Mouse (Mus musculus): ENCODE results near the gene Tnfrsf4. TPM values are rescaled to one million over a fixed set of nuclear protein-coding genes. Genes with fewer than 3 reads are reported as not detected.
A peak's percentile ranks its signal among the peaks of the same experiment; 100 is the strongest.

Tnfrsf4 gene
- polyA plus RNA-seq, 1 experiment from 2014 or later, result 0.79 TPM

GRCm38 (mm10) chr4:156021942-156022419 is 8.3 kb downstream of the Tnfrsf4 start:
- no peak for ATAC-seq (ENCODE audit: low FRiP score)
- H3K9ac ChIP-seq, result no peak overlapping the region
- no peak overlapping the region for H3K4me3 ChIP-seq (replicated peaks; ENCODE audit: low read length)
- WGBS, result 84% methylated on average over 9 of the region's 9 CpGs
- no peak for DNase-seq (ENCODE audit: low spot score)
- no peaks in the 10 kb centered on the region for H3K27me3 ChIP-seq (ENCODE audit: control insufficient read depth, insufficient read depth, low read length)
- no peaks in the 10 kb centered on the region for H3K9me3 ChIP-seq (ENCODE audit: control insufficient read depth, low read length)
- no peak overlapping the region for H3K4me2 ChIP-seq (replicated peaks)
- no peak overlapping the region for H3K27ac ChIP-seq
- H3K4me1 ChIP-seq (replicated peaks; ENCODE audit: control insufficient read depth, insufficient read depth, low read length), result no peaks in the 10 kb centered on the region
- H3K36me3 ChIP-seq (replicated peaks; ENCODE audit: control insufficient read depth, insufficient read depth), result peaks cover 3% of the 10 kb centered on the region; the same call in 1 of the 2 replicates

- Histone ChIP-seq H3K27me3 (ENCODE audit: control insufficient read depth, insufficient read depth, low read length) (no peaks in the 10 kb centered on the region), H3K4me3 (replicated peaks; ENCODE audit: low read length) (no peak overlapping the region), H3K36me3 (replicated peaks; ENCODE audit: control insufficient read depth, insufficient read depth) (peaks cover 16% of the 10 kb centered on the region), H3K9me3 (ENCODE audit: control insufficient read depth, low read length) (no peaks in the 10 kb centered on the region), H3K27ac (no peak overlapping the region), H3K4me2 (replicated peaks) (no peak overlapping the region), H3K9ac (no peak overlapping the region), H3K4me1 (replicated peaks; ENCODE audit: control insufficient read depth, insufficient read depth, low read length) (no peaks in the 10 kb centered on the region)
- DNase-seq (ENCODE audit: low spot score) (no peak), ATAC-seq (ENCODE audit: low FRiP score) (no peak)
- 88% methylated on average over 9 of the region's 9 CpGs for WGBS
These were observed 9.9 kb downstream of the Tnfrsf4 start for GRCm38 (mm10) chr4:156023520-156023919.

- no peak for DNase-seq (ENCODE audit: low spot score)
- no peak for ATAC-seq (ENCODE audit: low FRiP score)
- H3K9ac ChIP-seq, result no peak overlapping the region
- peaks cover 19% of the 10 kb centered on the region for H3K36me3 ChIP-seq (replicated peaks; ENCODE audit: control insufficient read depth, insufficient read depth)
- 96% methylated on average over 7 of the region's 7 CpGs for WGBS
- H3K4me1 ChIP-seq (replicated peaks; ENCODE audit: control insufficient read depth, insufficient read depth, low read length), result no peaks in the 10 kb centered on the region
- H3K27me3 ChIP-seq (ENCODE audit: control insufficient read depth, insufficient read depth, low read length), result no peaks in the 10 kb centered on the region
- H3K27ac ChIP-seq, result no peak overlapping the region
- H3K9me3 ChIP-seq (ENCODE audit: control insufficient read depth, low read length), result no peaks in the 10 kb centered on the region
- no peak overlapping the region for H3K4me2 ChIP-seq (replicated peaks)
- H3K4me3 ChIP-seq (replicated peaks; ENCODE audit: low read length), result no peak overlapping the region
These were observed 10.5 kb downstream of the Tnfrsf4 start for GRCm38 (mm10) chr4:156024184-156024583.

DNA sequence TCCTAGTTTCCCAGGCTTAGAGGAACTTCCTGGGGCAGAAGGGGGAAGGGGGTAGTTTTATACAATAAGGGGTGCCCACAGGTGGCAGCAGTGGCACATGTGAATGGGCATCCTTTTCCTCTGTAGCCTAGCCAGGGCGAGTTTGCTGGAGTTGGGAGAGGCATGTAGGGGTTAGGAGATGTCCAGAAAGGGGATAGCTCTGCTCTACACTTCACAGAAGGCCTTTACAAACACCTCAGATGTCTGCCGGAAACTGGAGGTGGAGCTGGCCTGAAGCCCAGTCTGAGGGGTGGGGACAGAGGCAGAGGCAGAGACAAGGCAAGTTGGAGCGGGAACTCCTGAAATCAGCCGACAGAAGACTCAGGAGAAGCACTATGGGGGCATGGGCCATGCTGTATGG is 12.4 kb downstream of the Tnfrsf4 start, which contains the start of gene Tnfrsf18:
Gene Tnfrsf18 (plus strand): TSS at position 152 of the 400 bp plus-strand sequence.
- ATAC-seq (ENCODE audit: low FRiP score), result no peak
- WGBS, result 72% methylated on average over 4 of the region's 4 CpGs
- peaks cover 10% of the 10 kb centered on the region for H3K4me1 ChIP-seq (replicated peaks; ENCODE audit: control insufficient read depth, insufficient read depth, low read length)
- H3K9me3 ChIP-seq (ENCODE audit: control insufficient read depth, low read length), result no peaks in the 10 kb centered on the region
- H3K9ac ChIP-seq, result no peak within 1 kb of the TSS
- H3K27me3 ChIP-seq (ENCODE audit: control insufficient read depth, insufficient read depth, low read length), result no peaks in the 10 kb centered on the region
- no peak within 1 kb of the TSS for H3K4me3 ChIP-seq (replicated peaks; ENCODE audit: low read length)
- no peak within 1 kb of the TSS for H3K4me2 ChIP-seq (replicated peaks)
- no peak for DNase-seq (ENCODE audit: low spot score)
- no peak within 1 kb of the TSS for H3K27ac ChIP-seq
- peaks cover 17% of the 10 kb centered on the region for H3K36me3 ChIP-seq (replicated peaks; ENCODE audit: control insufficient read depth, insufficient read depth)

DNA sequence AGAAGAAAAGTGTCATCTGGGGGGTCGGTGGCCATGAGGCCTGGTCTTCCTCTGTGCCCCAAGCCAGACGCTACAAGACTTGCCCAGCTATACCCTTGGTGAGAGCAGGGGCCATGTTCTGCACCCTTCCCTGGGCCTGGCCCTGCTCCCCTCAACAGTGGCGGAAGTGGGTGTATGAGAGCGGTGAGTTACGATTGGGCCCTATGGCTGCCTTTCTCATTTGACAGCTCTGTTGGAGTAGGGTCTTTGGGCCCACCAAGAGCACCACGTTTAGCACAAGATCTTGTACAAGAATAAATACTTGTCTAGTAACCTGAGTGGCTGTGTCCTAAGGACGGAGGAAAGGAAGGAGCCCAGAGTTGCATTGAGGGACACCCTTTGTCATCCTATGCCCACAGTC is 14.9 kb downstream of the Tnfrsf4 start:
- no peaks in the 10 kb centered on the region for H3K9me3 ChIP-seq (ENCODE audit: control insufficient read depth, low read length)
- 92% methylated on average over 7 of the region's 7 CpGs for WGBS
- peaks cover 22% of the 10 kb centered on the region for H3K4me1 ChIP-seq (replicated peaks; ENCODE audit: control insufficient read depth, insufficient read depth, low read length)
- H3K36me3 ChIP-seq (replicated peaks; ENCODE audit: control insufficient read depth, insufficient read depth), result peaks cover 17% of the 10 kb centered on the region; the same call in 1 of the 2 replicates
- H3K9ac ChIP-seq, result no peak overlapping the region
- no peak for ATAC-seq (ENCODE audit: low FRiP score)
- H3K4me3 ChIP-seq (replicated peaks; ENCODE audit: low read length), result no peak overlapping the region
- no peak overlapping the region for H3K27ac ChIP-seq
- no peak overlapping the region for H3K4me2 ChIP-seq (replicated peaks)
- DNase-seq (ENCODE audit: low spot score), result no peak
- H3K27me3 ChIP-seq (ENCODE audit: control insufficient read depth, insufficient read depth, low read length), result no peaks in the 10 kb centered on the region

GRCm38 (mm10) chr4:156030651-156031118 is 17.0 kb downstream of the Tnfrsf4 start:
- DNase-seq (ENCODE audit: low spot score) (no peak), ATAC-seq (ENCODE audit: low FRiP score) (no peak)
- Histone ChIP-seq H3K36me3 (replicated peaks; ENCODE audit: control insufficient read depth, insufficient read depth) (peaks cover 17% of the 10 kb centered on the region; the same call in 1 of the 2 replicates), H3K4me2 (replicated peaks) (peak overlapping the region; percentile 78), H3K4me1 (replicated peaks; ENCODE audit: control insufficient read depth, insufficient read depth, low read length) (peaks cover 22% of the 10 kb centered on the region), H3K9ac (peak overlapping the region; percentile 60), H3K4me3 (replicated peaks; ENCODE audit: low read length) (peak overlapping the region; percentile 45), H3K27me3 (ENCODE audit: control insufficient read depth, insufficient read depth, low read length) (peaks cover 17% of the 10 kb centered on the region), H3K9me3 (ENCODE audit: control insufficient read depth, low read length) (no peaks in the 10 kb centered on the region), H3K27ac (peak overlapping the region; percentile 81)
- 57% methylated on average over 9 of the region's 9 CpGs for WGBS

DNA sequence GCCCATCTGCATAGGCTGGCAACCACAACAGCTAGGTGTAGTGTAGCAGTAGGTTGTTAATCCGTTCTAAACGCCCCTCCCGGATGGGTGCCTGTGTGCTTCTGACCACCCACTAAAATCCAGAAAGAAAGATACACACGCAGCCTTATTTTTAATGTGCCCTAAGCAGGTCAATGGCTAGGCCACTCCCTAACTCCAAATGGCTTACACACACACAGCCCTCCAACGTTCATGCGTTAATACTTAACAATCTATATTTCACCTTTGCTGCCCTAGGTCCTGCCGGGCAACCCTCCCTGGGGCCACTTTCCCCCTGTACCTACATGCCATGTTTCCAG is 17.6 kb downstream of the Tnfrsf4 start:
- DNase-seq (ENCODE audit: low spot score) (peak; percentile 26), ATAC-seq (ENCODE audit: low FRiP score) (no peak; the same call in 1 of the 2 replicates)
- peak overlapping the region; percentile 81 for H3K27ac ChIP-seq
- peak overlapping the region; percentile 45 for H3K4me3 ChIP-seq (replicated peaks; ENCODE audit: low read length)
- H3K27me3 ChIP-seq (ENCODE audit: control insufficient read depth, insufficient read depth, low read length), result peaks cover 23% of the 10 kb centered on the region
- peaks cover 22% of the 10 kb centered on the region for H3K4me1 ChIP-seq (replicated peaks; ENCODE audit: control insufficient read depth, insufficient read depth, low read length)
- WGBS, result 9% methylated on average over 7 of the region's 7 CpGs
- H3K9ac ChIP-seq, result peak overlapping the region; percentile 60
- peaks cover 17% of the 10 kb centered on the region; the same call in 1 of the 2 replicates for H3K36me3 ChIP-seq (replicated peaks; ENCODE audit: control insufficient read depth, insufficient read depth)
- no peaks in the 10 kb centered on the region for H3K9me3 ChIP-seq (ENCODE audit: control insufficient read depth, low read length)
- peak overlapping the region; percentile 78 for H3K4me2 ChIP-seq (replicated peaks)

- H3K4me3 ChIP-seq (replicated peaks; ENCODE audit: low read length), result peak overlapping the region; percentile 45
- peak overlapping the region; percentile 78 for H3K4me2 ChIP-seq (replicated peaks)
- peaks cover 22% of the 10 kb centered on the region for H3K4me1 ChIP-seq (replicated peaks; ENCODE audit: control insufficient read depth, insufficient read depth, low read length)
- peak; percentile 81 for DNase-seq (ENCODE audit: low spot score)
- peaks cover 28% of the 10 kb centered on the region for H3K27me3 ChIP-seq (ENCODE audit: control insufficient read depth, insufficient read depth, low read length)
- ATAC-seq (ENCODE audit: low FRiP score), result peak; percentile 94
- peak overlapping the region; percentile 81 for H3K27ac ChIP-seq
- peak overlapping the region; percentile 60 for H3K9ac ChIP-seq
- peaks cover 17% of the 10 kb centered on the region; the same call in 1 of the 2 replicates for H3K36me3 ChIP-seq (replicated peaks; ENCODE audit: control insufficient read depth, insufficient read depth)
- WGBS, result under 1% methylated on average over 24 of the region's 24 CpGs
- no peaks in the 10 kb centered on the region for H3K9me3 ChIP-seq (ENCODE audit: control insufficient read depth, low read length)
These were observed 18.1 kb downstream of the Tnfrsf4 start for GRCm38 (mm10) chr4:156031593-156032391.

- H3K36me3 ChIP-seq (replicated peaks; ENCODE audit: control insufficient read depth, insufficient read depth), result peaks cover 10% of the 10 kb centered on the region; the same call in 1 of the 2 replicates
- H3K27ac ChIP-seq, result no peak overlapping the region
- ATAC-seq (ENCODE audit: low FRiP score), result no peak
- H3K9me3 ChIP-seq (ENCODE audit: control insufficient read depth, low read length), result no peaks in the 10 kb centered on the region
- 90% methylated on average over 4 of the region's 4 CpGs for whole genome bisulfite sequencing
- no peak overlapping the region; the same call in 1 of the 2 replicates for H3K4me2 ChIP-seq (replicated peaks)
- DNase-seq (ENCODE audit: low spot score), result no peak
- H3K4me1 ChIP-seq (replicated peaks; ENCODE audit: control insufficient read depth, insufficient read depth, low read length), result peaks cover 22% of the 10 kb centered on the region
- no peak overlapping the region for H3K4me3 ChIP-seq (replicated peaks; ENCODE audit: low read length)
- peaks cover 28% of the 10 kb centered on the region for H3K27me3 ChIP-seq (ENCODE audit: control insufficient read depth, insufficient read depth, low read length)
- no peak overlapping the region for H3K9ac ChIP-seq
These were observed 19.2 kb downstream of the Tnfrsf4 start for GRCm38 (mm10) chr4:156032856-156033255.

Data from hindbrain, embryonic 14.5 days (tissue).